Mouse (Mus musculus) limb, embryonic 14.5 days (tissue): ENCODE measurements around the gene Iqca. TPM values are rescaled to one million over a fixed set of nuclear protein-coding genes. Genes with fewer than 3 reads are reported as not detected.

ENCODE experiments used
- ATAC-seq: fragments of 200-750 bp; cut with Nextera tagmentation; 2 replicates; pipeline ENCODE4 v1.8.0; 2017; ENCODE audit warnings: low read depth, moderate number of reproducible peaks, moderate TSS enrichment; ENCODE audit not compliant: low FRiP score
- DNase-seq: peaks from one replicate; pipeline ENCODE4 v3.0.0-alpha.2; 2015; ENCODE audit warnings: low spot score
- H3K27ac ChIP-seq: fragments of 300-500 bp; sonication (generic); replicated peaks from 2 replicates; pipeline ENCODE4 v1.5.1; 2014; ENCODE audit warnings: low read depth, mild to moderate bottlenecking, low read length, moderate library complexity, mixed read lengths
- H3K27me3 ChIP-seq: fragments of 300-500 bp; sonication (generic); 2 replicates; pipeline ENCODE4 v1.6.1; 2014; ENCODE audit warnings: low read length, mixed read lengths; ENCODE audit not compliant: control insufficient read depth, insufficient read depth
- H3K36me3 ChIP-seq: fragments of 300-500 bp; sonication (generic); 2 replicates; pipeline ENCODE4 v1.6.1; 2014; ENCODE audit warnings: mild to moderate bottlenecking, low read length, moderate library complexity, mixed read lengths; ENCODE audit not compliant: control insufficient read depth, insufficient read depth
- H3K4me1 ChIP-seq: fragments of 300-500 bp; sonication (generic); 2 replicates; pipeline ENCODE4 v1.6.1; 2014; ENCODE audit warnings: antibody characterized with exemption, low read length, mixed read lengths; ENCODE audit not compliant: control insufficient read depth, insufficient read depth
- H3K4me2 ChIP-seq: fragments of 300-500 bp; sonication (generic); replicated peaks from 2 replicates; pipeline ENCODE4 v1.6.1; 2014; ENCODE audit warnings: low read depth, mild to moderate bottlenecking, low read length, moderate library complexity; ENCODE audit not compliant: severe bottlenecking
- H3K4me3 ChIP-seq: fragments of 300-500 bp; sonication (generic); replicated peaks from 2 replicates; pipeline ENCODE4 v1.5.1; 2014; ENCODE audit warnings: low read length
- H3K9ac ChIP-seq: fragments of 300-500 bp; sonication (generic); 2 replicates; pipeline ENCODE4 v1.6.1; 2014; ENCODE audit warnings: mild to moderate bottlenecking, low read depth, low read length, moderate library complexity; ENCODE audit not compliant: severe bottlenecking
- H3K9me3 ChIP-seq: fragments of 300-500 bp; sonication (generic); 2 replicates; pipeline ENCODE4 v1.6.1; 2016; ENCODE audit warnings: low read length; ENCODE audit not compliant: control insufficient read depth
- POLR2A ChIP-seq: fragments of 200-500 bp; IDR thresholded peaks from 2 replicates; pipeline ENCODE4 v1.8.0; 2012; ENCODE audit warnings: inconsistent platforms, mild to moderate bottlenecking, moderate library complexity, borderline replicate concordance; ENCODE audit not compliant: insufficient read depth, insufficient read length; ENCODE audit errors: extremely low read depth
- WGBS: fragments of 180-500 bp; shearing (Covaris S2); extraction: QIAGEN DNeasy Blood & Tissue Kit; methylation state at CpG from one replicate; pipeline ENCODE4 v1.1.7; 2014; 5-methylcytosine and 5-hydroxymethylcytosine counted together
- polyA plus RNA-seq, 2 experiments: library from polyadenylated mRNA; depleted of rRNA in 1 of 2; stranded (reverse) in 1 of 2; unstranded in 1 of 2; fragments of >200 nt; fragmentation: Nextera tagmentation in 1 of 2; extraction: Ambion mirVana in 1 of 2; gene quantifications; 2 replicates each; pipeline versions ENCODE4 v1.2.1 to v1.2.3; 2012 to 2014

Gene Iqca
- polyA plus RNA-seq, 2 experiments: 0.14 to 0.54 TPM

DNA sequence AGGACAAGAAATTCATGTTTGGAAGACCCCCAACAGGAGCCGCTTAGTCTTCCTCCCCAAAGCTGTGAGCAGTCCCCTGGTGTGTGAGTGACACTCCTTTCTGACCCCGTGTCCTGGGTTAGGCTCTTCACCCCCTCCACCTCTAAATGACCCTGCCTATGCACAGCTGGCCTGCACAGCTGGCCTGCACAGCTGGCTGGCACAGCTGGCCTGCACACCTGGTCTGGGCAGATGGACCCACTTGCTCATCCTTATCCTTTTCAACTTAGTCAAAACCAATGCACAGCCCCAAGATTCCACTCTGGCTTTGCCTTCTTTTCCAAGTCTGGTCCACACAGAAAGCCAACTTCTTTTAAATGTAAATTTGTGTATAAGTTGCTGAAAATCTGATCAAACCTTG is 154.5 kb downstream of the Iqca start:
- no peak overlapping the region for H3K4me2 ChIP-seq
- no peaks in the 10 kb centered on the region for H3K36me3 ChIP-seq
- peaks cover 6% of the 10 kb centered on the region; the same call in 1 of the 2 replicates for H3K27me3 ChIP-seq
- H3K27ac ChIP-seq: no peak overlapping the region
- H3K9me3 ChIP-seq: no peaks in the 10 kb centered on the region
- WGBS: 58% methylated on average over 2 of the region's 2 CpGs
- no peak for ATAC-seq
- no peak overlapping the region for H3K9ac ChIP-seq
- H3K4me1 ChIP-seq: no peaks in the 10 kb centered on the region
- no peak for TF ChIP-seq POLR2A
- H3K4me3 ChIP-seq: no peak overlapping the region
- no peak for DNase-seq

GRCm38 (mm10) chr1:89998076-89998475 is 155.1 kb downstream of the Iqca start:
- peaks cover 12% of the 10 kb centered on the region for H3K27me3 ChIP-seq
- H3K27ac ChIP-seq: no peak overlapping the region
- no peak overlapping the region for H3K4me2 ChIP-seq
- H3K36me3 ChIP-seq: no peaks in the 10 kb centered on the region
- 25% methylated on average over 7 of the region's 7 CpGs for WGBS
- no peak overlapping the region for H3K4me3 ChIP-seq
- DNase-seq: peak; percentile 28
- no peak overlapping the region for H3K9ac ChIP-seq
- H3K4me1 ChIP-seq: no peaks in the 10 kb centered on the region
- no peaks in the 10 kb centered on the region for H3K9me3 ChIP-seq
- peak; percentile 62; the same call in 1 of the 2 replicates for ATAC-seq
- no peak for TF ChIP-seq POLR2A

- Histone ChIP-seq H3K9me3 (no peaks in the 10 kb centered on the region), H3K9ac (peak overlapping the region; percentile 25; the same call in 1 of the 2 replicates), H3K4me3 (peak overlapping the region; percentile 18), H3K27me3 (peaks cover 32% of the 10 kb centered on the region), H3K27ac (no peak overlapping the region), H3K4me1 (no peaks in the 10 kb centered on the region), H3K36me3 (no peaks in the 10 kb centered on the region), H3K4me2 (peak overlapping the region; percentile 34; the same call in 1 of the 2 replicates)
- DNase-seq (no peak), ATAC-seq (no peak)
- WGBS: 5% methylated on average over 25 of the region's 25 CpGs
- no peak for TF ChIP-seq POLR2A
Observed at GRCm38 (mm10) chr1:89992256-89992655, 160.9 kb downstream of the Iqca start.

Other genes with a start within 250 kb of the Iqca start
- gene Gbx2, start 222.2 kb downstream of the Iqca start, polyA plus RNA-seq (2012; rRNA removed): 0.21 and 0.24 TPM in 2 replicates
- 0.17 and 0.33 TPM in 2 replicates for gene Gbx2, start 222.2 kb downstream of the Iqca start, polyA plus RNA-seq (2014; fragmentation: Nextera tagmentation; extraction: Ambion mirVana)
- gene Asb18, start 138.7 kb downstream of the Iqca start, polyA plus RNA-seq (2012; rRNA removed): 0.38 and 0.61 TPM in 2 replicates
- 0.06 and 0.11 TPM in 2 replicates for gene Asb18, start 138.7 kb downstream of the Iqca start, polyA plus RNA-seq (2014; fragmentation: Nextera tagmentation; extraction: Ambion mirVana)
- 93.8 and 129 TPM in 2 replicates for gene Ackr3, start 50.6 kb upstream of the Iqca start, polyA plus RNA-seq (2012; rRNA removed)
- 49.7 and 54.9 TPM in 2 replicates for gene Ackr3, start 50.6 kb upstream of the Iqca start, polyA plus RNA-seq (2014; fragmentation: Nextera tagmentation; extraction: Ambion mirVana)